Mouse (Mus musculus) retina, postnatal 1 day (tissue): ENCODE measurements around the gene Nptx1.
A peak's percentile ranks its signal among the peaks of the same experiment; 100 is the strongest.

Source experiments
- DNase-seq: peaks from one replicate; pipeline ENCODE4 v3.0.0-alpha.2; 2012

Nptx1 gene

GRCm38 (mm10) chr11:119522779-119523178 is 24.8 kb downstream of the Nptx1 start:
- no peak for DNase-seq

GRCm38 (mm10) chr11:119521920-119522710 is 25.4 kb downstream of the Nptx1 start:
- DNase-seq = no peak

GRCm38 (mm10) chr11:119520713-119521063 is 26.9 kb downstream of the Nptx1 start:
- DNase-seq = no peak

- DNase-seq = no peak
Observed at GRCm38 (mm10) chr11:119520005-119520712, 27.4 kb downstream of the Nptx1 start.

- no peak for DNase-seq
Observed at GRCm38 (mm10) chr11:119519387-119519786, 28.2 kb downstream of the Nptx1 start.

GRCm38 (mm10) chr11:119516677-119517361 is 30.7 kb downstream of the Nptx1 start:
- peak; percentile 74 for DNase-seq

GRCm38 (mm10) chr11:119515823-119516676 is 31.5 kb downstream of the Nptx1 start:
- DNase-seq = peak; percentile 36

- DNase-seq = peak; percentile 94
Observed at GRCm38 (mm10) chr11:119514967-119515636, 32.5 kb downstream of the Nptx1 start.

- no peak for DNase-seq
Observed at GRCm38 (mm10) chr11:119514108-119514860, 33.3 kb downstream of the Nptx1 start.

GRCm38 (mm10) chr11:119513038-119513659 is 34.4 kb downstream of the Nptx1 start:
- DNase-seq = no peak

GRCm38 (mm10) chr11:119509165-119509776 is 38.3 kb downstream of the Nptx1 start:
- peak; percentile 53 for DNase-seq

- no peak for DNase-seq
Observed at GRCm38 (mm10) chr11:119507772-119508171, 39.8 kb downstream of the Nptx1 start.

GRCm38 (mm10) chr11:119506386-119506785 is 41.2 kb downstream of the Nptx1 start:
- DNase-seq = no peak

GRCm38 (mm10) chr11:119503675-119504074 is 43.9 kb downstream of the Nptx1 start:
- peak; percentile 76 for DNase-seq

- no peak for DNase-seq
Observed at GRCm38 (mm10) chr11:119500011-119500410, 47.5 kb downstream of the Nptx1 start.

GRCm38 (mm10) chr11:119499297-119499696 is 48.3 kb downstream of the Nptx1 start:
- no peak for DNase-seq

- DNase-seq = no peak
Observed at GRCm38 (mm10) chr11:119497451-119497850, 50.1 kb downstream of the Nptx1 start.

- DNase-seq = no peak
Observed at GRCm38 (mm10) chr11:119496147-119496546, 51.4 kb downstream of the Nptx1 start.

- DNase-seq = no peak
Observed at GRCm38 (mm10) chr11:119493516-119493915, 54.0 kb downstream of the Nptx1 start.

- DNase-seq = no peak
Observed at GRCm38 (mm10) chr11:119492830-119493229, 54.7 kb downstream of the Nptx1 start.
